Mouse (Mus musculus) liver, postnatal 0 days (tissue): Measurements from ENCODE around the gene Apaf1.

ENCODE experiments used
- CTCF ChIP-seq: sonication (generic); IDR thresholded peaks from 2 replicates; pipeline ENCODE4 v1.5.1; 2016; ENCODE audit warnings: antibody characterized with exemption, low read depth
- EP300 ChIP-seq: IDR thresholded peaks from 2 replicates; pipeline ENCODE4 v1.6.1; 2016; ENCODE audit warnings: antibody characterized with exemption, low read depth, mild to moderate bottlenecking

DNA sequence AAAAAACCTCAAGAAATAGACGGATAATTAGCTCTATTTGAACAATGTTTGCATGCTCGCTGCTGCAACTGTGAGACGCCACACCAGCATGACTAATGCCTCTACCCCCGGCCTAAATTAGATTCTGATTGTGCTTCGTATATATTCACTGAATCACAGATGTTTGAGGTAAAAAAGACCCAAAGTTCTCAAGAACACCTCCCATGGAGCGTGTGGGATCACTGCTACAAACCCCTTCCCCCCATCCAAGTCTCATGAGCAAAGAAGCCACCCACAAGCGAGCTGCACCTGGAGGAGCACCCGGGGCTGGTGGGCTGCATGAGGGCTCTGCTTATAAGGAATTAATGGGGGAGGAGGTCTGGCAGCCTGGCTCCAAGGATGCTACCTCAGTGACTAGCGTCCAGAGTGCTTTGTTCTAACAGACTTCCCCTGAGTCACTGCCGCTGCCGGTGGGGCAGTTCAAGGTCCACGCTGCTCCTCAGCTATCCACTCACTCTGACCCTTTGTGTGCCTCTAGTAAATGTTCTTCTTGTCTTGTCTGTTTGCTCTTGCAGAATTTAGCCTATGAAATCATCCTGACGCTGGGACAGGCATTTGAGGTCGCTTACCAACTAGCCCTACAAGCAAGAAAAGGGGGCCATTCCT, 116.8 kb downstream of the Apaf1 start:
- TF ChIP-seq CTCF (no peak), EP300 (no peak)
